Mouse (Mus musculus) cerebellum, adult 9-11 months (tissue): Measurements from ENCODE around the gene Secisbp2l.

ENCODE experiments used
- DNase-seq: peaks from one replicate; pipeline ENCODE4 v3.0.0; 2022

Gene Secisbp2l

DNA sequence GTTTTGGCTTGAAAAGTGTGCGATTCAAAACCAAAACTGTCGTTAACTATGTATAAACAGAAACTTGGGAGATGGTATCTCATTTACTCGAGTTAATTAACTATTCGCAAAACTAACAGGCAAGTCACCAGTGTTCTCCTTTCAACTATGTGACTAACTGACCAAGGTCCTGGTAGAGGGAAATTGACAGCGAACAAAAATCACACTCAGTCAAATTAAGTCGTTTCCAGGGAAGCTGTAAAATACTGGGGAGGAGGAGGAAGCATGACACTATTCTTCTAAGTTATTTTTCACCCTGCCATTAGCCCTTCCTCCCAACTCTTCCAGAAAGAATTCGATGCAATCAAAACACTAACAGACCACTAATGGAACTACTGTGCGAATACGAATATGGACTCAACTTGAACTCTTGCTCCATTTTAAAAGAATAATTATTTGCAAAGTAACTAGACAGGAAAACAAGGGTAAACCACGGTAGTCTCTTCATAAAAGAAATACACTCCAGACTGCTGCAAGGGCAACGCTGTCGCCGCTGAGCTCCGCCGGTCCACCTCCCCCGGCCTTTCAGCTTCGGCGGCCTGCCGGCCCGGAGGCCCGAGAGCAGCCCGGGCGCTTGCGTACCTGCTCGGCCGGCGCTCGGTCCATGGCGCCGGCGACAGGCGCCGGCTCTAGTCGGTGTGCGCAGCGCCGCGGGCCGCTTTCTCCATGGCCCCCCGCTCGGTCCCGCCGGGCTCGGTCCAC is 522 bp downstream of the Secisbp2l start:
- no peak for DNase-seq

DNA sequence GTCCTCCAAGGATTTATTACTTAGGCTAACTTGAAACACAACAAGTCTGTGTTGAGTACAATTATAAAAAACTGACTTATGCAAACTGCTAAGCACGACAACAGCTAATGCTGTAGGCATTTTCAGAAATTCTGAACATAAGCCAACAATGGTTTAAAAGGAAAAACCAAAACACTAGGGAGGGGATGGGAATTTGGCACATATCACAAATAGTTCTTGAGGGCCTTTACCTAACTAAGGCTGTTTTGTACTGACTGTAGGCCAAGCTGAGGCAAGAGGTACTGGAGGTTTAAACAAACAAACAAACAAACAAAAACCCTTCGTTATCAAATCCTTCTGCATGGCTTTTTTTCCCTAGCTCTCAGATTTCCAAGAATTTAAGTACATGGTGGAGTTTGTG is 1.7 kb downstream of the Secisbp2l start:
- DNase-seq, result no peak

DNA sequence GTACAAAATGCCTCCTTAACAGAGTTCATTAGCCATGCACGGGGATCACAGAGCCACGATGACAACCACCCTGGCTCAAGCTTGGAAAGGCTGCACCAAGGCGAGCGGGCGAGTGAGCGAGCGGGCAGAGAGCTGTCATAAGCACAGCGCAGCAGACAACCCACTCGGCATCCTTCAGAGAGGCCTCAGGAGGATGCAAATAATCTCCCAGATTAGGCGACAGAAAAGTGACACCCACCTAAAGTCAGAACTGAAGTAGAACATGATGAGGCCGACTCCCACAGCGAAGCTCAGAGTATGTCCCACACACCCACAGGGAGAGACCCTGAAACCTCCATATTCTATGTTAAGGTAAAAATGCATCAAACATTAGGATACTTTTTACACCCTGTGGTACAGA is 4.3 kb downstream of the Secisbp2l start:
- no peak for DNase-seq

DNA sequence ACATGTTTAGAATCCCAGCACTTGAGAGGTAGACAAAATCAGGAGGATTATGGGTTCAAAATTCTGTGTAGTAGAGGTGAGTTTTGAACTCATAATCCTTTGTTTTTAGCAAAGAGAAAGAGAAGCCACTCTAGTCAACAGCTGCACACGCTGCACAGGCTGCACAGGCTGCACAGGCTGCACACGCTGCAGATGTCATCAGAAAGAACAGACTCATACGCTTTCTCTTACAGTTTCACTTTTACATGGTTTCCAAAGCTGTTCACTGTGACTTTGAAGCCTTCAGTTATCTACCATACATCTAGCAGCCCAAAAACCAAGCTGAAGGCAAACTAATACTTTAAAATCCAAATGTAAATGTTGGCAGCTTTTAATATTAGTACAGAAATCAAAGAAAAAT is 5.7 kb downstream of the Secisbp2l start:
- DNase-seq, result no peak

DNA sequence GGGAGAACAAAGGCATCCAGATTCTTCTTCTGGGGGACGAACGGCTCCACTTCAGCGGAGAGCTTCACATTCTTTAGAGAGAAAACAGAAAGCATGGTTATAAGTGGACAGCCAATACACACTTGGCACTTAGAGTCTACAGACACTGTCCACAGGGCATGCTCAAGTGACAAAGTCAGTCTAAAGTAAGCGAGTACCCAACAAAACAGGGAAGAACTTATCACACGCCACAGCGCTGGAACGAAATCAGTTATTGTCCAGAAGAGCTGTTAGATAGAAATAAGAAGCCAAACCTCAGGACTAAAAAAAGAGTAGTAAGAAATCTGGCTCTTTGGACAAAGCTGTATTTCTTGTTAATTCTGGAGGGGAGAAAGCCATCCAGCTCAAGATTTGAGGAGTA is 7.0 kb downstream of the Secisbp2l start:
- no peak for DNase-seq

DNA sequence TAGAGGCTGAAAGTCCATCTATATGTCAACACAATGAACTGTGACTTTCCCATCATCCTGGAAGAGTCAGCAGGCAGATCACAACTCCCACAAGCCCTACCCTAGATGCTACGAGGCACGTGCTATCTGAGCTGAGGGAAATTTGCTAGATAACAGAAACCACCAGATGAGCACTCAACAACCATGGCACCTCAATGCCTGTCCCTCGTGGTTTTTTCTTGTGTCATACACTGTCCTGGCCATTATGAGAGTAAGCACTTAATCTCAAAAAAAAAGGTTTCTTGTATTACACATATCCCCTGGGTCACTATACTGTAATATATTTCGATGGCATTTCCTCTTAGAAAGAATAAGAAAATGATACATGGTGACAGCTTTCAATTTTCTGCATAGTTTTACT is 7.8 kb downstream of the Secisbp2l start:
- DNase-seq, result no peak

DNA sequence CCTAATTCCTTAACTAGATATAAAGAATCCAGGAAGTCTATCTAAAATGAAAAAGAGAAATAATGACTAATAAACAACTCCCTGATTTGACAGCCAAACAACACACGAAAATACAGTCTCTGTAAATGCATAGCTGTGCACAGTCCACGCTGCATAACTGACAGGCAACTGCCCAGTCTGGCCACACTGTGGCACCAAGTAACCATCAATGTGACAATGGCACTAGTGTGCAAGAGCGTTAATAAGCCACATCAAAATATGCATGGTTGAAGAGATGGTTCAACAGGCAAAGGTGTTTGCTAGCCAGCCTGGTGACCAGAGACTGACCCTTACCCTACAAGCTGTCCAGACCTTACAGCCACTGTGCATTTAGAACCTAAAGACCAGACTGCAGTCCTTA is 17.6 kb downstream of the Secisbp2l start:
- no peak for DNase-seq

DNA sequence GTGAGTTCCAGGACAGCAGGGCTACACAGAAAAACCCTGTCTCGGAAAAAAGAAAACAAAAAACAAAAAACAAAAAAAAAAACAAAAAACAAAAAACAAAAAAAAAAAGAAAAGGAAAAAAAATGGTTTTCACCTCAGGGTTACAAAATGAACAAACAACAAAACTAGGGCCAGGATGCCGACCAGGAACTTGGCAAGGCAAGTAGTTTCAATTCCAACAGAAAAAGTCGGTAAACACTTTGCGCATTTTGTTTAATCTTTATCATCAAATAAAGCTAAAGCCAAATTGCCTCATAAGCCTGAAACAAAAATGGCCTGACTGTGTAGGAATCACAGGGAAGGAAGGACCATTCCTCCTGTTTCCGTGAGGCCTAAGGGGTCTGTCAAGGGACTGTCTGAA is 18.1 kb downstream of the Secisbp2l start:
- no peak for DNase-seq

DNA sequence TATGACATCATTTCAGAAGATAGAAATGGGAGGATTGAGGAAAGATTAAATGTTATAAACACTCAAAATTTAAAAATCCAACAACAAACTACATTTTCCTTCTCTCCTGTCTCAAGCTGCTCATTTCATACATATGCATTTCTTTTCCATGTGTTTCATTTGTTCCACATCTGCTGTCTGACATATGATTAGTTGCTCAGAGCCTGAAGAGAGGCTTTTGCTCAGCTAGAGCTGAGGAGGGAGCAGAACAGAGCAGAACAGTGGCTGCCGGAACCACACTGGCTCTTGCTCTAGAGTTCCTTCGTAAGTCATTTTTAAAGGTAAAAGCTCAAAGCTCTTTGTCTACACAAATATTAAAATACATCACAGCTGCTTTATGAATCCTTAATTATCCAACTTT is 33.3 kb downstream of the Secisbp2l start:
- DNase-seq, result no peak

DNA sequence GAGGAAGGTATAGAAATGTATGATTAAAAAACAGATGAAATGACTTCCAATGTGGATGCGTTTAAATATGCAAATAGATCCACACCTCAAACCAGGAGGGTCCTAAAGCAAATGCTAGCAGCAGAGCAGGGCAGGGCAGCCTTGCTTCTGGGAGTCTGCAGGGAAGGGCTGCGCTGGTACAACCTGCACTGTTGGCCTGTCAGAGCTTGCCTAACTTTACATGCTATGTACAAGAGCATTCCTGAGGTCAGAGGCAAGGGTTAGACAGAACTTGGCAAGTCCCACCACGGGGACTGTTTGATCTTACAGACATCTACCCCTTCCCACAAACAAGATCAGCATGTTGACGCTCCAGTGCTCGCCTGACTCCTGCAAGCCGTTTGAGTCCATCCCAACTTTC is 43.3 kb downstream of the Secisbp2l start:
- DNase-seq, result no peak

DNA sequence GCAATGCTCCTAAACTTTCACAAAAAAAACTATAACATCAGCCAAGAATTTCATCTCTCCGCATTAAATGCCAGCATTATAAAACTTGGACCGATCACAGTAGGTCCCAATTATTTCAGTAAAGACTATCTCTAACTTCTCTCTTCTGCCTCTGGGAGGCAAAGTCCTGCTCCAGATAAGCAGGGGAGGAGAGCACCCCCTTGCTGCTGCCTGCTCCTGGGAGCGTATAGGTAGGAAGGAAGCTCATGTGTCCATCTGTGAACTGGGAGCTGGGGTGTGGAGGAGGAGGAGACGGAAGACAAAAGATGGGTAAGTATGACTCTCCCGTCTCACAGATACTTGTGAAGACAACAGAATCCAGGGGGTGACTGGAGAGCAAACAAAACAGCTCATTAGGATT is 44.0 kb downstream of the Secisbp2l start:
- DNase-seq, result no peak

DNA sequence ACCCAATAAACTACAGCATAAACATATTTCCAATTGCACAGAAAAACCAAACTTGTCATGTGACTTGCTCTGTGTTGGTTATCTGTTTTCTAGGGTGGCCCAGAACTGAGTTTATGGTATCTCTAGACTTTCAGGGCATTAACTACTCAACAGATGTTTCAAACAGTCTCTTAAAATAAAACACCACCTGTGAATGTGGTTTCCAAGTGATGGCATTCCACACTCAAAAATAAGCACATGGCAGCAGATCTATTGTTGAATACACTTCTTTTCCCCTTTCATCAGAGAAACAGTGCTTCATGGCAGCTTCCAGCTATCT is 46.7 kb downstream of the Secisbp2l start:
- DNase-seq, result no peak

DNA sequence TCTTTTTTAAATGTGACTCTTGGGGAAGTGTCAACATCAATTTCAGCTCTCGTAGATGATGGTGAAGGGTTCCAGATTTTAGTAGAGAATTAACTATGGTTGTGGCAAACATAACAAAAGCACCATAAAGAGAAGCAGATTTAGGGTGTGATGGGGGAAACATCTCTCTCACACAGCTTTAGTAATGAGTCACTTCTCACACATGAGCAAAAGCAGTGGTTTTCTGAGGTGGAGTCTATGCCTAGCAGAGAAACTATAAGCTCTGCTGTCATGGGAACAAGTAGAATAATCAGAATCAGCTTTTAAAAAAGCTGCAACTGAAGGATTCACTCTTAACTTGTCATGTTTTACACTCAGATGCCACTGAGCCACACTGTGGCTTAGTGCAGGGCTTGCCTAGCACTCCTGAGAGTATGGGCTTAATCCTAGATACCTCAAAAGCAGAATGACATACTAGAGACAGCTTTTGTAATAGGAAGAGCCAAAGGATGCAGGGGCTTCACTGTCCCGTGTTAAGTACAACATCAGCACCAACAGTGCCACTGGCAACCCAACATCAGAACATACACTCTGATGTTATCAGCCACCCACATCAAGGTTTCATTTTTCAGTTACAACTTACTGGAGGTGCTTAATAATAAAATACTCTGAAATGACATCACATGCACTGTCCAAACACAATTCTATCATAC is 47.2 kb downstream of the Secisbp2l start:
- no peak for DNase-seq

DNA sequence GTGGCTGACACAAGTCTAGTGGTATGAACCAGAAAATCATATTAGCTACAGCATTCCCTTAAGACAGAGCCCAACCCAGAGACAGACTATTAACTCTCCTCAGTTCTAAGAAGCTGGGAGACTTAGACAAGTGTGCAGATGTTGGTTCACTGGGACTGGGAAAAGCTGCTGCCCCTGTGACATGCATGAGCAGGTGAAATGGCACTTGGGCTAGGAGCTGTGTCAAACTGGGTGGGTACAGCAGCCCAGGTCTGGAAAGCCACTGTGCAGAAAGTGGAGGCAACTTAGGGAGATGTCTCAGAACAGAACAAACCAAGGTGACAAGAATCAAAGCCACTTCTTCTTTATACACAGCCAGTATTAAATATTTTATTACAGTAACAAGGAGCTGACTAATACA is 47.9 kb downstream of the Secisbp2l start:
- no peak for DNase-seq

DNA sequence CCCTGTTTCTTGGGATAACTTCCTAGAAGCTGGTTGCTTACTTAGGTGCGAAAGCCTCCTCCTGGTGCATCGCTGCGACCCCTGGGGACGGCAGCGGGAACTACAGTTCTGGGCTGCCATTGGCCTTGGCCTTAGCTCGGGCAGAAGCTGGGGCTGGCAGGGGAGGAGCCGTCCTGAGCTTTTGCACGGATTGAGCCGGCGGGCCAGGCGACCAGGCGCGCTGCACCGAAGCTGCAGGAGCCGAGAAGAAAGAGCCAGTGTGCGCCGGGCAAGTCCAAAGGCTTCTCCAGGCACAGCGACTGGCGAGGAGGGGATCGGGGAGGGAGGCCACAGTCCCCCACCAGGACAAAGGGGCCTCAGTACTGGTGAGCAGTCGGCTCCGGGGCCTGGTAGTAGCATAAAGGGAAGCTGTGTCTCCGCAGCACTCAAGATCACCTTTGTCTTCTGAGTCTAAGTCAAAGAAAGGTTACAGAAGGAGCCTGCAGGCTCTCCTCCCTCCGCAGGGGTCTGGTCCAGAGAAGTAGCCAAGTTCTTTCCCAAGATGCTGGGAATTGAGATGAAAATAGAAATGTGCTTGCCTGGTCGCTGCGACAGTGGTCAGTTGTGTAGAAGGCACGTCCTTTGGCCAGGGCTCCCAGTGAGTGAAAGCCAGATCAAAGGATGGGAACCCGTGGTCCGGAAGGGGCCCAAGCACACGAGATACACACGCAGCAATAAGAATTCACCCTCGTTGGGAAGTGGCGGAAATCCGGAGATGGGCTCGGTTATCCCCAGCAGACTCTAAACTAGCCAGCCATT is 50.7 kb downstream of the Secisbp2l start:
- DNase-seq, result peak; percentile 94

DNA sequence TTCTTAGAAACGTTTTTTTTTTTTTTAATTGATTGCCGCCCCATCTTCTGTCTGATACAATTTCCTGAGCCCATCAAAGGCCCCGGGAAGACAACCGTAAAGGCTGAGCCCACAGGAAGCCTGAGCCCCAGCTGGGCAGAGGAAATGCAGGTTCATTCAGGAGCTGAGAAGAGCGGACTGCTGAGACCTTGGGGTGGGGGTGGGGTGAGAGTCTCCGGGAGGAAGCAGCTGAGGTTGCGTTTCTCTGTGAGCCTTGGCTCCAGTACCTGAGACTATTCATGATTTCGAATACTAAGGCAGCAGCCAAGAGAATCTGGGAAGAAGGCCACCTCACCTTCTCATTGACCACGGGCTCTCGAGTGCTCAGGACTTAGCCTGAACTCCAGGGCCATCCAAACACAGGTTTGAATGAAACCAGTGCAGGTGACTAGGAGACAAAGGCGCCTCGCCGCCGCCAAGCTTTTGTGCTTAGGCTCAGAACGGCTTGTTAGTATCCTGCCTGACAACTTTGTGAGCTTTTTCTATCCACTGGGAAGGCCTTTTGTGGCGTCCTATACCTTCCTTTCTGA is 58.0 kb downstream of the Secisbp2l start:
- peak; percentile 28 for DNase-seq

DNA sequence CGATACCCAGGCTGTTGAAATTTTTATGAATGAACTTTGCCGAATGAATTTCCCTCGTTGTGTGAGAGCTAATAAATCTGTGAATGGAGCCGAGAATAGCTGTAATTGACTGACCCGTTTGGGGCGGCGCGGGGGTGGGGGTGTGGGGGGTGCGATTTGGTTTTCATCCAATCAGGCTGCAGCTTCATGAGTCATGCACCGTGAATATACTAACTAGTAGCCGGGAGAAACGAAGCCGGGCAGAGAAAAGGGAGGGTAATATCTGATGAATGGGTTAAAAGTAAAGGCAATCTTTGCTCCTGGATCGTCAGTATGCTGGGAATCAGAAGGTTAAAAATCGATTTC is 58.6 kb downstream of the Secisbp2l start, which contains the start of gene Shc4:
Shc4 (minus strand) TSS at position 63 of the 345 bp plus-strand sequence.
- DNase-seq, result peak; percentile 14

DNA sequence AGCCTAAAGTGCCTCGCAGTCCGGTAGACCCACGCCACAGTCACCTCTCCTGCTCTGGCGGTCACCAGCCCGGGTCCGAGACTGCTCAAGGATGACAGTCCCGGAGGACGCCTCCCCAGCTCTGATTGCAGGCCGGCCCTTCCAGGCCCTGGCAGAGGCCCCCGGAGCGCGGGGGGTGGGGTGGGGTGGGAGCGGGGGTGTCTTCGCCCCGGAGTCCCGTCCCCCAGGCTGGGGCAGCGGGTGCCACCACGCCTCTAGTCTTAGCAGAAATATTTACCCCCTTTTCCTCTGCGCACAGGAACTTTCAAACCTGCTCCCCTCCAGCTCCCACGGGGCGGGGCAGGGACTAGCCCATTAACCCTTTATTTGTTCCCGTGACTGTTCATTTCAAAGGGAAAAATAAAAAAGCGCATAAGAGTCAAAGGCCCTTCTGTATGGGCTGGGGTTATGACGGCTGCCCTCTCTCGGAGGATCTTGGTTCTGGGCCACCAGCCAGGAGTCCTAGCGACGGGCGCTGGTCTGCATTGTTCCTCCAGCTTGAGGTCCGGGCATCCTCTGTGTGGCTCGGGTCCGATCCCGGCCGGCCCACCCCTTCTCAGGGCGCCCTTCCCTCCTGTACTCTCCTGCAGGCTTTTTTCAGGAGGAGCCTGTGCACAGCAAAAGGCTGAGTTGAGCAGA is 59.1 kb downstream of the Secisbp2l start:
- peak; percentile 62 for DNase-seq

DNA sequence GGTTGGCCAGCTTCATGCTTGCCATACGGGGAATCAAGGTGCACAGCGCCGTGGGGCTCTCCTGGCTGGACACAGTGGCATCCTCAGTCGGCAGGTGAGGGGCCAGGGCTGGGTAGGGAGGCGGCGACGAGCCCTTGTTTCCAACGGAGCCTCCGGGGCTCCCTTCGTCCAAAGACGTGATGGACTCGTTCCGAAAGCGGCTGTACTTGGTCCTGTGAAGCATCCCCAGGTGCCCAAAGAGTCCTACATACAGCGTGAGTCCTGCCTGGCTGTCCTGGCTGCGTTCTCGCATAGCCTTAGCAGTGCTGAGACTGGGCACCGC is 59.6 kb downstream of the Secisbp2l start:
- DNase-seq, result peak; percentile 23

DNA sequence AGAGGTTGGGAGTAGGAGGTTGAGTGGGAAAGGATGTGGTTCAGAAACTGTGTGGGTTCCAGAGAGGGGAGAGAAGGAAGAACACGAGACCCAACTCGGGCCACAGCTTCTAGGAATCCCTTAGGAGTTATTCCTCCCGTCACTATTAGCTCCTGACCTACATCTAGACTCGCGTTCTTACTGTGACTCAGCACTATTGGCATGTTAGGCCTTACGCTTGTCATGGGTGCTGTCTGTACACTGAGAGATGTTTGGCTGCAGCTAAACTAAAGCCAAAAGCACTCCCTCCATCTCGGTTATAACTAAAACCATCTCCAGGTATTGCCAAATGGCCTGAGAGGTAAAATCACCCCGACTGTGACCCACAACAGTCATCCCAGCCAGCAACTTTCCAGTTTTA is 66.1 kb downstream of the Secisbp2l start:
- DNase-seq, result no peak

DNA sequence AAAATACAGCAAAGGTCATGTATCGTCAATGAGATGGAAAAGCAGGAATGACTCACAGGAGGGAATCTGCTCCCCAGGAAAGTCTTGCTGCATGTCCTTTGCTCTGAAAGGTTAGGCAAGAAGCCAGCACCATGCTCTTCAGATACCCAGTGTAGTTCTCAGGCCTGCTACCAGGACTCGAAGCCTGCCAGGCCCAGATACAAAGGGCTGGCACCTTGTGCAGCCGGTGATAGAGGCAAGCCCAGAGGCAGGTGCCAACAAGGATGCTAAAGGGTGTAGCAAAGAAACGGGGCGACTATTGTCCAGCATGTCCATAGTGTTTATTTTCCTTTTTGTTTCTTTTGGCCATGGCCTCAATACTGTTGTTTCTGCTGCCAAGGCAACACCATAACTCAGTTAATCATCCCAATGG is 76.2 kb downstream of the Secisbp2l start:
- DNase-seq, result no peak

DNA sequence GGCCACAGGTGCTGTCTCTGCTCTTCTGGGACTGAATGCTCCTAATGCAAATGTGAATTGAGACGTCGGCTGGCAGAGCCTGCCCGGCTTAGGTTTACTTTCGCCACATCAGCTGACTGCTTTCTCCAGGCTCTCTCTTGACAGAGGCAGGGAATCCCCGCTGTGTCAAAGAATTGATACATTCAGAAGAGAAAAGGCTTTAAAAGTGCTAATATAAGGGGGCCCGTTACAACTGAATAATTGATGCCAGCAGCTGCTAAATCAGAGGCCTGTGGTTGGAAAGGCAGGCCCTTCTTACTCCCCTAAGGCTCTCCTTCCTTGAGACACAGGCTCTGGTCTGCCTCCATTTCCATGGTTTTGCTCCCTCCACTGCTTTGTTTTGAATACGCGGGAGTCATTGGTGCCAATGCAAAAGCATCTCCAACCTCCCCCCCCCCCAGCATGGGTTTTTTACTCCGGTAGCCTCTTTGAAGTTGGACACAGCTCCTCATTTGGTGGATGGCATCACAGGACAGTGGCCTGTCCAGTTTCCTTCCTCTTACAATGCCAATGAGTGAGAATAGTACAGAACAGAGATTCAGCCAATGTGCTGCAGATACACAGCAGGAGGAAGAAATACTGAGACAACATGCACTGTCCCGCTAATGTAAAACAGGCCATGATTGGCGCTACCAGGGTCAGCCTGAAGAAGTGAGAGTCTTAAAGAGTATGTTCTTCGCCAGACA is 77.6 kb downstream of the Secisbp2l start:
- no peak for DNase-seq

DNA sequence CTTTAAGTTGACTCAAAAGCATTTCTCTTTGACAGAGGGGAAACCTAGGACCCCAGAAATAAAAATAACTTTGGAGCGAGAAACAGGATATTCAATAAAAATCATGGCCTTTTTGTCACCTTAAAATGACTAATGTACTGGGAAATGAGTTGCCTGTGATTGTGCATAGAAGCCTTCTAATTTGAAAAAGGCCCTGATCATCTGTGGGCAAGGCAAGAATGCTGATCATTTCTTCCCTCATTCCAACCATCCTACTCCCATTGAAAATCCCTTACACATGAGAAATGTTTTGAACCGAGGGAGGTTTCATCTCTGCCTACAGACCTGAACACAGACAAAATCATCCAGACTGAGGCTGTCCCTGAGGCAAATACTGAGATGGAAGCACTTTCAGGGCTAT is 79.8 kb downstream of the Secisbp2l start:
- no peak for DNase-seq
